Mouse (Mus musculus) CD4-positive helper T cell, adult 2 months (primary cell): Measurements from ENCODE around the gene Wdr60.
A peak's percentile ranks its signal among the peaks of the same experiment; 100 is the strongest.

Experiments used
- DNase-seq: peaks from one replicate; pipeline ENCODE4 v3.0.0-alpha.2; 2012; ENCODE audit warnings: low read depth, missing footprints, low spot score

Wdr60 gene

GRCm38 (mm10) chr12:116269450-116269849 lies 6.6 kb upstream of the Wdr60 start:
- peak; percentile 51 for DNase-seq

- no peak for DNase-seq
Measured at GRCm38 (mm10) chr12:116265275-116265674, 2.5 kb upstream of the Wdr60 start.

GRCm38 (mm10) chr12:116264756-116265155 lies 1.9 kb upstream of the Wdr60 start:
- DNase-seq = no peak

GRCm38 (mm10) chr12:116258321-116258720 lies 4.5 kb downstream of the Wdr60 start:
- DNase-seq = no peak

- DNase-seq = no peak
Measured at GRCm38 (mm10) chr12:116255636-116256035, 7.2 kb downstream of the Wdr60 start.

- DNase-seq = peak; percentile 57
Measured at GRCm38 (mm10) chr12:116254652-116255051, 8.2 kb downstream of the Wdr60 start.

- DNase-seq = no peak
Measured at GRCm38 (mm10) chr12:116244601-116245000, 18.2 kb downstream of the Wdr60 start.

GRCm38 (mm10) chr12:116238803-116239202 lies 24.0 kb downstream of the Wdr60 start:
- DNase-seq = no peak

- DNase-seq = no peak
Measured at GRCm38 (mm10) chr12:116238370-116238769, 24.5 kb downstream of the Wdr60 start.

GRCm38 (mm10) chr12:116236658-116237057 lies 26.2 kb downstream of the Wdr60 start:
- DNase-seq = no peak

- peak; percentile 39 for DNase-seq
Measured at GRCm38 (mm10) chr12:116235356-116235755, 27.5 kb downstream of the Wdr60 start.

GRCm38 (mm10) chr12:116232061-116232460 lies 30.8 kb downstream of the Wdr60 start:
- DNase-seq = no peak

- no peak for DNase-seq
Measured at GRCm38 (mm10) chr12:116231612-116232011, 31.2 kb downstream of the Wdr60 start.

- DNase-seq = no peak
Measured at GRCm38 (mm10) chr12:116229451-116229850, 33.4 kb downstream of the Wdr60 start.

GRCm38 (mm10) chr12:116226289-116227057 lies 36.3 kb downstream of the Wdr60 start:
- DNase-seq = no peak

- no peak for DNase-seq
Measured at GRCm38 (mm10) chr12:116223107-116223506, 39.7 kb downstream of the Wdr60 start.

GRCm38 (mm10) chr12:116207486-116207885 lies 55.3 kb downstream of the Wdr60 start:
- no peak for DNase-seq

- no peak for DNase-seq
Measured at GRCm38 (mm10) chr12:116205726-116206125, 57.1 kb downstream of the Wdr60 start.

- DNase-seq = peak; percentile 57
Measured at GRCm38 (mm10) chr12:116202176-116202981, 60.4 kb downstream of the Wdr60 start.

GRCm38 (mm10) chr12:116198791-116199190 lies 64.0 kb downstream of the Wdr60 start:
- DNase-seq = no peak

- no peak for DNase-seq
Measured at GRCm38 (mm10) chr12:116196221-116196620, 66.6 kb downstream of the Wdr60 start.

- DNase-seq = no peak
Measured at GRCm38 (mm10) chr12:116194641-116195040, 68.2 kb downstream of the Wdr60 start.

GRCm38 (mm10) chr12:116193952-116194351 lies 68.9 kb downstream of the Wdr60 start:
- DNase-seq = no peak
